24 mouse cellular contexts compared by ENCODE assay signal in genomic region chr2:20763511-20764212, GRCm38 (mm10).
"Had no signal": no experiment of that assay in that cellular context is flagged by ENCODE, and none has a peak within 500 bp of the region (broad histone marks: within the 10 kb centered on the region; RNA-seq: fewer than 3 reads in every experiment).

No protein-coding gene starts in this region.

- H3K36me3 ChIP-seq: limb, embryonic 10.5 days; liver, embryonic 12.5 days; liver, embryonic 15.5 days; lung, embryonic 15.5 days; midbrain, embryonic 10.5 days; midbrain, embryonic 13.5 days; neural tube, embryonic 13.5 days had no signal

- H3K27me3 ChIP-seq: limb, embryonic 13.5 days; liver, embryonic 12.5 days; liver, embryonic 15.5 days; lung, embryonic 15.5 days; megakaryocyte, embryonic 14.5 days; midbrain, embryonic 13.5 days; neural tube, embryonic 13.5 days had no signal

- ATAC-seq: liver, embryonic 12.5 days; midbrain, embryonic 13.5 days; midbrain, embryonic 16.5 days had no signal

- H3K4me1 ChIP-seq: limb, embryonic 10.5 days; limb, embryonic 13.5 days; liver, embryonic 12.5 days; liver, embryonic 15.5 days; lung, embryonic 15.5 days; midbrain, embryonic 13.5 days; neural tube, embryonic 13.5 days had no signal

- DNase-seq: kidney, postnatal 36 days; liver; lung, adult 18-20 months; lung, postnatal 10 days; lung, postnatal 36 days; right cerebral cortex, adult 18-20 months; right cerebral cortex, postnatal 14 days; right cerebral cortex, postnatal 4 days; thymus, adult 2 months; thymus, postnatal 14 days; thymus, postnatal 4 days had no signal

- H3K27ac ChIP-seq: kidney, postnatal 0 days; limb, embryonic 10.5 days; limb, embryonic 13.5 days; liver, embryonic 12.5 days; liver, embryonic 15.5 days; lung, embryonic 15.5 days; midbrain, embryonic 10.5 days; midbrain, embryonic 13.5 days; neural tube, embryonic 13.5 days; stomach, postnatal 0 days had no signal

- H3K4me3 ChIP-seq: limb, embryonic 10.5 days; limb, embryonic 13.5 days; liver, embryonic 12.5 days; liver, embryonic 15.5 days; lung, embryonic 15.5 days; megakaryocyte, embryonic 14.5 days; midbrain, embryonic 10.5 days; midbrain, embryonic 13.5 days; myocyte; neural tube, embryonic 13.5 days had no signal

- H3K4me2 ChIP-seq: limb, embryonic 13.5 days; liver, embryonic 12.5 days; liver, embryonic 15.5 days; lung, embryonic 15.5 days; midbrain, embryonic 13.5 days; neural tube, embryonic 13.5 days had no signal

- H3K9ac ChIP-seq: limb, embryonic 13.5 days; liver, embryonic 12.5 days; liver, embryonic 15.5 days; lung, embryonic 15.5 days; midbrain, embryonic 13.5 days; neural tube, embryonic 13.5 days had no signal

- H3K9me3 ChIP-seq: limb, embryonic 10.5 days; limb, embryonic 13.5 days; liver, embryonic 12.5 days; liver, embryonic 15.5 days; lung, embryonic 15.5 days; midbrain, embryonic 10.5 days; midbrain, embryonic 13.5 days; neural tube, embryonic 13.5 days had no signal
